Mouse (Mus musculus) right cerebral cortex, adult 2 months (tissue): Measurements from ENCODE around the gene Inpp5d.

Source experiments
- DNase-seq, 2 experiments: peaks; one replicate each; pipeline ENCODE4 v3.0.0; 2021 to 2022; ENCODE audit warnings: low spot score in 2 of 2

The Inpp5d gene

GRCm38 (mm10) chr1:87623977-87624666 lies 4.0 kb downstream of the Inpp5d start:
- no peak for DNase-seq

- no peak for DNase-seq
These were observed 4.7 kb downstream of the Inpp5d start for GRCm38 (mm10) chr1:87624826-87625225.

GRCm38 (mm10) chr1:87625254-87626025 lies 5.3 kb downstream of the Inpp5d start:
- no peak for DNase-seq

GRCm38 (mm10) chr1:87626344-87626743 lies 6.2 kb downstream of the Inpp5d start:
- no peak for DNase-seq

- no peak for DNase-seq
These were observed 8.0 kb downstream of the Inpp5d start for GRCm38 (mm10) chr1:87628085-87628484.

GRCm38 (mm10) chr1:87631584-87631983 lies 11.5 kb downstream of the Inpp5d start:
- no peak for DNase-seq

- DNase-seq = no peak
These were observed 12.1 kb downstream of the Inpp5d start for GRCm38 (mm10) chr1:87632163-87632562.

GRCm38 (mm10) chr1:87636716-87637117 lies 16.6 kb downstream of the Inpp5d start:
- no peak for DNase-seq

GRCm38 (mm10) chr1:87637121-87637877 lies 17.2 kb downstream of the Inpp5d start:
- DNase-seq = no peak

GRCm38 (mm10) chr1:87637878-87638600 lies 17.9 kb downstream of the Inpp5d start:
- no peak for DNase-seq

GRCm38 (mm10) chr1:87639724-87640123 lies 19.6 kb downstream of the Inpp5d start:
- no peak for DNase-seq

- no peak for DNase-seq
These were observed 20.1 kb downstream of the Inpp5d start for GRCm38 (mm10) chr1:87640165-87640661.

GRCm38 (mm10) chr1:87643016-87643415 lies 22.9 kb downstream of the Inpp5d start:
- DNase-seq = no peak

- no peak for DNase-seq
These were observed 24.9 kb downstream of the Inpp5d start for GRCm38 (mm10) chr1:87645041-87645440.

- no peak for DNase-seq
These were observed 25.6 kb downstream of the Inpp5d start for GRCm38 (mm10) chr1:87645748-87646147.

- DNase-seq = no peak
These were observed 27.7 kb downstream of the Inpp5d start for GRCm38 (mm10) chr1:87647820-87648219.

GRCm38 (mm10) chr1:87648657-87649056 lies 28.5 kb downstream of the Inpp5d start:
- DNase-seq = no peak

- DNase-seq = no peak
These were observed 29.2 kb downstream of the Inpp5d start for GRCm38 (mm10) chr1:87649219-87649805.

GRCm38 (mm10) chr1:87649958-87650474 lies 29.9 kb downstream of the Inpp5d start:
- no peak for DNase-seq

GRCm38 (mm10) chr1:87650611-87651079 lies 30.5 kb downstream of the Inpp5d start:
- no peak for DNase-seq

GRCm38 (mm10) chr1:87651436-87651835 lies 31.3 kb downstream of the Inpp5d start:
- DNase-seq = no peak
